Mouse (Mus musculus) ZHBTc4 (cell line): ENCODE results near the gene Pou2f3.
A peak's percentile ranks its signal among the peaks of the same experiment; 100 is the strongest.
"Not testable (repeated sequence)": the region's sequence is repeated elsewhere in the genome, so short reads cannot be mapped to it uniquely, and the experiment has no call there.

Experiments used
- DNase-seq: peaks from one replicate; pipeline ENCODE4 v3.0.0-alpha.2; 2011; ENCODE audit warnings: low read depth, low spot score

Gene Pou2f3

DNA sequence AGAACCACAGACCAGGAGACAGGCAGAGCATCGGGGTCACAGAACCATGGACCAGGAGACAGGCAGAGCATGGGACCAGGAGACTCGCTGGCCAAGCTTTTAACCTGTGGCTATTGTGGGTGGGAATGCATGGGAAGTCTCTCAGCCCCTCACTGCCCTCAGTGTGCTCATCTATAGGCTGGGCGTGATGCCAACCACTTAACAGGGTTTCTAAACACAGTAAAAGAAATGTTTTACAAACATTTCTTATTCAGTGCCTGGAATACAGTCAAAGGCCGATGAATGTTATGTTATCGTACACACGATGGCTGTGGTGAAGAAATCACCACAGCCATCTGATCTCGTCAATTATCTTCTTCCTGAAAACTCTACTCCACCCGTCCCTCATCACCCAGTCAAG lies 43.1 kb downstream of the Pou2f3 start:
- no peak for DNase-seq

DNA sequence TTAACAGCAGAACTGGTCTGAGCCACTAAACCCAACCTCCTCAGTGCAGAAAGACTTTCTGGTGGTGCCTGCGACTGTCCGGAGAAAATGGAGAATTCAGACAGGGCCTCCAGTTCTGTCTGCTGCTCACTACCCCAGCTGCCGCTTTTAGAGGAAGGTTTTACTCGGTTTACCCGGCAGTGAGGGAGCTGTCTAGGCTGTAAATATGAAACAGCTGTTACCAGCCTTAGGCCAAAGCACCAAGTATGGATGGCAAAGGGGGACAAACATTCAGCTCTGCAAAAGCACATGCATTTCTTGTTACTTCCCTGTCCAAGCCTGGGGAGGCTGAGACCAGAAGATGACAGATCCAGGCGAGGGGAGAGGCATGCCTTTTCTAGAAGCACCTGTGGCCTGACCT lies 43.8 kb downstream of the Pou2f3 start:
- DNase-seq: no peak

DNA sequence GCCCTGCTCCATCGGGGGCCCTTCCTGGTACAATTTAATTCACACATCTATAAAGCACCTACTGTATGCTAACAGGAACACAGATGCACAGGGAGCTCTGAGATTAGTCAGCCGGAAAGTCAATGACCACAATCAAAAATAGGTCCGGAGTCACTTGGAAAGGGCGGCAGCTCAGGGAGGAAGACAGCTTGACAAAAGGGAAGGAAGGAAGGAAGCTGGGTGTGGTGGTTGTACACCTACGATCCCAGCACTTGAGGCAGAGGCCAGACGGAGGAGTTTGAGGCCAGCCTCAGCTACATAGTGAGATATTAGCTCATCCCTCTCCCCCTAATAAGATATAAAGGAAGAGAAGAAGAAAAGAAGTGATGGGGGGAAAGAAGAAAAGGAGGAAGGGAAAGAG lies 54.2 kb downstream of the Pou2f3 start:
- no peak for DNase-seq

DNA sequence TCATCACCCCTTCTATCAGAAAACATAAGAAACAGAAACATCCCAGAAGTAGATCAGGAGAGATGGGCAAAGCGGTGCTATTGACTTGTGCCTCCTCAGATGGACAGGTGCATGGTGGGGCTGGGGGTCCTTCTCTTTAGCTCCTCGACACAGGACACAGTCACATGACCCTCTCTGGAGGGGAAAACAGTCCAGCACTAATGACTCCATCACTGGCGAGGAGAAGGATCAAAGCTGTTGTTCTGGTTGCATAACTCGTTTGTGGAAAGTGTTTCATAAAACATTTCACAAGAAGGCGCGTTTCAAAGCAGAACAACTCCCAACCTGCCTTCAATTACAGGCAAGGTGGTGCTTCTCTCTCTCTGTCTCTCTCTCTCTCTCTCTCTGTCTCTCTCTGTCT lies 58.4 kb downstream of the Pou2f3 start:
- no peak for DNase-seq

DNA sequence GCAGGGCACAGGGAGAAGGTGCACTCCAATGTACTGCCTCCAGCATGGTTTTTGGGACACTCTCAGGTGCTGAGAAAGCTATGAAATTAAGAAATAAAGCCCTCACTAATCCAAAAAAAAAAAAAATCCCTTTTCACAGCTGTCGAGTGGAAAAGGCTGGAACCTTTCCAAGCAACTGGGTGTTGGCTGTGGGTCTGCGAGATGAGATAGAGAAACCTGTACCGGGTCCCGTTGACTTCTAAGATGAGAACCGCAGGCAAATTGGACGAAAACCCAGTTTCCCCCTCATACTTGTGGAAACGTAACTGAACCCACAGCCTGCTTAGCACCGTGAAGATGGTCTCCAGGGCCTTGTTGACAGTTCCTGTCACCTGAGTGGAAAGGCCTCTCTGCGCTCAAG lies 59.2 kb downstream of the Pou2f3 start:
- DNase-seq: no peak

DNA sequence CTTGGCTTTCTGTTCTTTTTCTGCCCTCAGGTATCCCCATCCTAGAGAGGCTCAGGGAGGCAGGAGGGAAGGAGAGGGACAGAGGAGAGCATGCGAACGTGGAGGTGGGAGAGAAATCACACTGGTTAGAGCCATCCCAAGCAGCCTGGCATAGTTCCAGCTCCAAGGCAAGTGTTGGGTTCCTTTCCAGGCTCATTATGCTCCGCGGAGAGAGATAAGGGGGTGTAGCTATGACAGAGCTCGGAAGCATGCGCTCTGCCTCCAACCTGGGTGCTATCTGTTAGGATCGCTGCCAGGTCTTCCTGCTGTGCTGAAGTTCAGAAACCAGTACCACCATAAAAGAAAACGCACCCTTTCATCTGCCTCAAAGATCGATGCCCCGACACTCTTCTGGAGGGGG lies 60.1 kb downstream of the Pou2f3 start:
- no peak for DNase-seq

DNA sequence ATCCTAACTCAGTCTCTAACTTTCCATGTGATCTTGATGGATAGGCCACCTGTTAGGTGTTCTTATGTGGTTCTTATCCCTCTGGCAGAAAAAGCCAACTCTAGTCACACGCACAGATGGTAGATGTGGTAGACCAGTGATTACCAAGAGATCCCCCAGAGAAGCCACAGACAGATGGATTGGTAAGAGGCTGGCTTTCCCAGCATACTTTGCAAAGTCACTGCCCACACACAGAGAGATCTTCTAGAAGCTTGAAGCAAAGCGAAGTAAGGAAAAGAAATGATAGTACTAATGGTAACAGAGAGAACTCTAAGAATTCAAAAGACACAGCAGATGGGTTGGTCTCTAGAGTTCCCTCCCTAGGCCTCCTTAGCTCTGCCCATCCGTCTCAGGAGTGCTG lies 60.7 kb downstream of the Pou2f3 start:
- DNase-seq: no peak

DNA sequence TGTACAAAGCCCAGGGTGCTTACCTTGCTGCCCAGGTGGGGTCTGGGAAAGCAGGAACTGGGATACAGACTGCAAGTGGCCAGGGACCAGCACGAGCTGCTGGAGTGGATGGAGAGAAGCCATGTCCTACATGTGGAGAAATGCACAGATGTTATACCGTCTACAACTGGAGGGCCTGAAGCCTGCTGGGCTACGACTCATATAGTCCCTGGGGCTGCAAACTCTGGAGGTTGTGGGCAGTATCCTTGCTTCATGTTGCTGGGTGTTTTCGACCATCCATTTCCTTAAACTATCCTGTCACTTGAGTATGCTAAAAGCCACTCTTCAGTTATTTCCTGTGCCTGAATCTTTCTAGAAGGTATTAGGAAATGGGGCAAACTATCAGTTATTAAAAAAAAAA lies 65.0 kb downstream of the Pou2f3 start:
- no peak for DNase-seq

DNA sequence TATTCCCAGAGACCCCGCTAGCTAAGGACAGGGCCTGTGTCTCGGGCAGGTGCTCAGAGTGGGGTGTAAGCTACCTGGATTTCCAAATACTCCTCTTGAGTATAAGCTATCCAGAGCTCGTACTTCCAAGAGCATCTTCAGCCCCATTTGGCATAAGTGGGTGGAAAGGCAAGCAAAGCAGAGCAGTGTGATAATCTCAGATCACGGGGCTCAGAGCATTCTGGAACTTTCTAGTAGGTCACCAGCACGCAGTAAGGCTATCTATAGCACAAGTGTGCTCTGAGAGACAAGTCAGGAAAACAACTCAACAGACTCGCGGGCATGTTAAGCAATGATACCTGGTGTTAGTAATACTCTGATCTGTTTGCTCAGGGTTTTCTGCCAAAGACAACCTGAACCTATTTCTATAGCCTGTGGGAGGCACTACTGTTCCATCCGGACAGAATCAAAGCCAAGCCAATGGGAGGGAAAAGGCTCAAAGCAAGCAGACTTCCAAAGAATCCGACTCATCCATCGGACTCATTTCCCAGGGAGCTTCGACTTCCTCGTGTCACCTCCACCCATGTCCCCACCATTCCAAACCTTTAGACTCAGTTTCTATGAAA lies 65.9 kb downstream of the Pou2f3 start:
- peak; percentile 80 for DNase-seq

DNA sequence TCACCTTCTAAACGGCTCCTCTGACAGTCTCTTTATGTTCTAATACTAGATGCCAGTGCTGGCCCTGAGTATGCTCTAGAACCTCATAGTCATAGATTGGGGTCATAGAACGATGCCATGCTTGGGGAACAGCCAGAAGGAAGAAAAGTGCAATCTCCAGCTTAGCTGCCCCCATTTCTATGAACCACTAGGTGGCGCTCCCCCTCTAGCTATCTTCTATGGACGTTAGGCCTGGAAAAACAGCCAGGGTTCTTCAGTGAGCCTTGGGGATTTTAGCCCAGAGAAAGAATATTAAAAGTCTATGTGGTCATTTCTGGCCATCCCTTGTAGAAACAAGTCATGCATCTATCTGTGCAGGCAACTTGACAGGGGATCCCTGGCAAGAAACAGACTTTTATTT lies 68.3 kb downstream of the Pou2f3 start:
- peak; percentile 72 for DNase-seq

DNA sequence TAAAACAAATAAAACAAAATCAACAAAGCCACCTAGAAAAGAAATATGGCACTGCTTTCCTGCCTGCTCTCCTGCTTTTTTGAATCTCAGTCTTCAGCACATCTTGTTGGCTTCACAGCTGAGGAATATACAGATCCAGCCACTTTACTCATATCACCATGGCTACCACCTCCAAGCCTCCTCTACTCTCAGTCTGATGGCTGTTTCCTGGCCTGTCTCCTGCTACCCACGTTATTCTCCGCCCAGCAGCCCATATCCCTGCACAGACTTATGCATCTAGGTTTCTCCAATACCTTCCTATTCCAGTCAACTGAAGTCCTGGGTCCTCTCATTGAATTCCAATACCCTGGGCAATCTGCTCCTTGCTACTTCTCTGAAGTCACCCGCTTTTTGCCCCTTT lies 76.6 kb downstream of the Pou2f3 start:
- no peak for DNase-seq

DNA sequence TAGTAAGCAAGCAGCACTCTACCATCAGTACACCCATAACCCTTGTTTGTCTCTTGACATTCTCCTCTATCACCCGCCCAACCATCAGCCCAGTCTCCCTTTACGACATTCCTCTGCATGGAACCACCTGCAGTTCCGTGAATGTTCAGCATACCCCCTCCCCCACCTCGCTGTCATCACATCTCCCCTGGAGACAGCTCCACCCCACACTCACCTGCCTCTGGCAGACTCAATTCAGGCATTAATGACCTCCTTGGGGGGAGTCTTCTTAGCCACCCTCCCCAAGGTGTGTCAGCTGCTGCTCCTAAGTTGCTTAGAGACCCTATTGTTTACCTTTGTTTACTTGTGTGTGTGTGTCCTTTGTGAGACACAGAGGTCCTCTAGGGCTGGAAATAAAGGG lies 77.8 kb downstream of the Pou2f3 start:
- peak; percentile 77 for DNase-seq

DNA sequence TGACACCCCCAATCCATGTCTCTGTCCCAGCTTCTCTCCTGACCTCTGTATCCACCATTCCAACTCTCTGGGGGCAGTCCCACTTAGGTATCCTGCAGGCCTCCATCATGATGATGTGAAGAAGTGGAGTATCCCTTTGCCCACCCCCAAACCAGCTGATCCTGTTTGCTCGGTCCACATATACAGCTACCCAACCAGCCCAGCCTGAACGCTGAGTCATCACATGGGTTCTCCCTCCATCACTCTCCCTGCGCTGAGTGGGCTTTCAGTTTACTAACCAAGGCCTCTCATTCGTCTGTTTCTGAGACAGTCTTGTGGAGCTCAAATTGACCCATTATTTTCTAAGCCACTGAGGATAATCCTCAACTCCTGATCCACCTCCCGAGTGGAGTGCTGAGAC lies 78.2 kb downstream of the Pou2f3 start:
- DNase-seq: no peak

DNA sequence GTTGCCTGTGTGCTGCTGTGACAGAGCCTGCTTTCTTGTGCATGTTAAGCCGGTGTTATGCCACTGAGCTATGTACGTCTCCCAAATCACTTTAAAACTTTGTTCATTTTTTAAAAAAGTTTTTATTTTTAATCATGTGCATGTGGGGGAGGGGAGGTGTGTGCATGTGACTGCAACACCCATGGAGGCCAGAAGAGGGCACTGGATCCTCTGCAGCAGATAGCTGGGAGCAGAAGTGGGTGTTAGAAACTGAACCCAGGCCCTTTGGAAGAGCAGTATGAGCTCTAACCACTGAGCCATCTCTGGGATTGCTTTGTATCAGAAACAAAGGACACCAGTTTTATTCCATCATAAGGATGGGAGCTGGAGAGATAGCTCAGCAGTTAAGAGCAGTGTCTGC lies 79.5 kb downstream of the Pou2f3 start:
- DNase-seq: peak; percentile 63

DNA sequence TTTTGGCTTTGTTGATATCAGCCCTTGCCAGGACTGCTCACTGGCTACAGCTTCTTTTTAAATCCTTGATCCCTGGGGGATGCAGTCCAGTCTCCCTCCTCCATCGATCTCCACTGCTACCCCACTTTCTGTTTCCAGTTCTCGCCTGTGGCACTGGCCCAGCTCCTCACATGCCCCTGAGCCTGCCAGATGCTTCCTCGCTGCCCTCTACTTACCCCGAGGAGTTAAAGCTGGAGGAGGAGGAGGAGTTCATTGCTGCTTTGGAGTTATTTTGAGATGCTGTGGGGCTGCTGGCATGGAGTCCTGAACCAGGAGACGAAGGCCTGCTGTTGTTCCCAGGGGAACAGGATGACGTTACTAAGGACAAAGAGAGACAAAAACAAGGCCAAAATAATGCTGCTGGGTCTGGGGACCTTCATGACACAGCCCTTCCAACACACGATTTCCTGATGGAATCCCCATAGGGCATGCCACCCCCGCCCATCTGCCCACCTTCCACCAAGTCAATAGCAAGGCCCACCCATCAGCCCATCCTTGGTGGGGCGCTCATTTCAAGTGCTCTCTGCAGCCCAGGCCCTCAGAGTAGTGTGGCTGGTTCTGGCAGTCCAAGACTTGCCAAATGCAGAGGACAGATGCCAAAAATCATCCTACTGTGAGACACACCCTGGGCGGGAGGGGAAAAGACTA lies 82.9 kb downstream of the Pou2f3 start:
- DNase-seq: no peak

DNA sequence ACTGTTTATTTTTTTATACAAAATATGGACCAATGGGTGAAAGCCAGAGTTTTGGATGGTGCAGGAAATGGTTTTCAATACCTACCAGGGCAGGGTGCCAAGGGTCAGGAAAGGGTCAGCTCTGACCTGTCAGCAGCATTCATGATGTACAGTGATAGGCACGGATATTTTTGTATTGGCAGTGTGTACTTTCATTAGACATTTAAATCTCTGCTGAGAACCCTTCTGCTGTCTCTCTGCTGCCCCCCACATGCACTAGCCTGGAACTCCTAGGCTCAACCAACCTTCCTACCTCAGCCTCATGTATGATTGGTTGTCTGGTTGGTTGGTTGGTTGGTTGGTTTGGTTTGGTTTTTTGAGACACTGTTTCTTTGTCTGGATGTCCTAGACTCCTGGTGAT lies 87.8 kb downstream of the Pou2f3 start:
- DNase-seq: peak; percentile 29

DNA sequence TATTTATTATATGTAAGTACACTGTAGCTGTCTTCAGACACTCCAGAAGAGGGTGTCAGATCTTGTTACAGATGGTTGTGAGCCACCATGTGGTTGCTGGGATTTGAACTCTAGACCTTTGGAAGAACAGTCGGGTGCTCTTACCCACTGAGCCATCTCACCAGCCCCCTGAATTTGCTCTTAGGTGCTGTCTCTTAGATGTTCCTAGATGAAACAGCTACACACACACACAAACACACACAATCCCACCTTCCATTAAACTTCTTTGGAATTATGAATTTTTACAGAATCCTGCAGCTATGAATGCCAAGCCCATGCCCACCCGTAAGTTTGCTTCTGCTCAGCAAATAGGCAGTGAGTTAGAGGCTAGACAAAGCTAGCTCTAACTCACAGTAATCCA lies 88.2 kb downstream of the Pou2f3 start:
- DNase-seq: not testable (repeated sequence)

DNA sequence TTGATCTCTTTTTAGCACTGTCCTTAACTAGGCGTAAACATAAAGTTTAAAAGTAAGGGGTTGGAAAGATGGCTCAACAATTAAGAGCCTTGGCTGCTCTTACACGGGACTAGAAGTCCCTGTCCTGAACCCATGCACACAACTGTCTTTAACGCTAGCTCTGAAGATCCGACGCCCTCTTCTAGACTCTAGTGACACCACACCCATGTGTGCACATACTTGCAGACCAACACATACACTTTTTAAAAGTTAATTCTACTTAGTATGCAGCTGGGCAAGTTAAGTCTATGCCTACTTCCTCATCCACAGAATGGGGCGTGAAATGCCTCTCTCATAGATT lies 93.2 kb downstream of the Pou2f3 start:
- no peak for DNase-seq

DNA sequence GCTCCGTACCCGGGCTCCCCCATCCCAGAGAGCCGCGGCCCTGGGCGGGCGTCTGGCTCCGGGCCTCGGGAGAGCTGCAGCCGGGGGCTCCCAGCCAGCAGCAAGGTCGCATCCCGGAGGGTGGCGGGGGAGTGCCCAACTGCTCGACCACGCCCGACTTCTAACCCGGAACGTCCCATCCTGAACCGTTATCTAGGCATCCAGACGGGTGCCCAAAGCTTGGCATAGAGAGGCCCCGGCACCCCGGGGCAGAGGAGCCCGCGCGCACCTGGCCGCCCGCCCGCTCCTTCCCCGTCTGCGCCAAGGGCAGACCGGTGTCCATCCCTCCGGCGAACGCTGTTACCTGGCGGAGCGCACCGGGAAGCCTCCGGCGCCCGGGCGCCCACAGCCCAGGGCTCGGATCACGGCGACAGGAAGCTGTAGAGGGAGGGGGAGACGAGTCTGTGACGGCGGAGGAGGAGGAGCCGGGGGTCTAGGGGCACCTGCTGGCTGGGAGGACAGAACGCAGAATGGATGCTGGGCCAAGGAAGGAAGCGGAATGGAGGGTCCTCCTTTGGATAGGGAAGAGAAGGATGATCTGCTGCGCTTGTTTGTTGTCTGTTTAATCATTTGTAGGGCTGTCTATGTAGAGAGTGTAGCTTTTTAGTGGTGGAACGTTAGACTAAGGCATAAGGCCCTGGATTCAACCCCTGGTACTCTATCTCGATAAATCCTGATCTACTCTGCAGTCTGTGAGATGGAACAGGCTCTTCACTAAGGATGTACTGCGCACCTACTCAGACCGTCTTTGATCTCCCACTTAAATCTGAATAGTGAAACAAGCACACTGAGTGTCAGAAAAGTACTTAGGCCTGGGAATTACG lies 93.8 kb downstream of the Pou2f3 start, which contains the start of gene Tmem136:
Gene Tmem136 (minus strand): TSS at position 437 of the 863 bp plus-strand sequence.
- peak; percentile 88 for DNase-seq

DNA sequence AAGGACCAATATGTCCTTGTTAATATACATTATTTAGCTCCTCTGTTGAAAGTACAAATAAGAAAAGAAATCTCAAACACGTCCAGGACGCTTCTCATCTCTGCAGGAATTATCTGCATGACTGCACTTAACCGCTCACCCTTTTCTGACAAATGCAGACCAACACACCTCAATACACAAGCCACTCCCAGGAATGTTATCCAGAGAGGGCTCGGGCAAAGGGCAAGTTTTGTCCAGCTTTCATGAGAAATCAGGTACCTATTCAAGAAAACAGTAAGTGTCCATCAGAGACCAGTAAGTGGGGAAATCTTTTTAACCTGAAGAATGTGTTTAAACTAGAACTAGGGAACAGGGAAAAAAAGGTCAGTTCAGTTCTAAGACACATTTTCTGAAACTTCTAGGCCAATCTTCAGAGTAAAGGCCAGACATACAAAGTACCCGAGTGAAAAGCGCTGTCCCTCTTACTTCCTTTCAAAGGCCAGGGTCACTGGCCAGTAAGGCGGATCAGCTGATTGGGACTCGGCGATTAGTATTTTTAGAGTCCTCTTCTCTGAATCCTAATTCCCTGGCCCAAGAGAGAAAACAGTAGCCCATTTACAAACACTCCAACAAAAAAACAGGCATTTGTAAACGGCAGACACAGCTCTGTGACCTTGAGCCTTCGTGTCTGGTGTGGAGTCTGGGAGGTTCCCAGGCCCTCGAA lies 94.6 kb downstream of the Pou2f3 start:
- peak; percentile 35 for DNase-seq

DNA sequence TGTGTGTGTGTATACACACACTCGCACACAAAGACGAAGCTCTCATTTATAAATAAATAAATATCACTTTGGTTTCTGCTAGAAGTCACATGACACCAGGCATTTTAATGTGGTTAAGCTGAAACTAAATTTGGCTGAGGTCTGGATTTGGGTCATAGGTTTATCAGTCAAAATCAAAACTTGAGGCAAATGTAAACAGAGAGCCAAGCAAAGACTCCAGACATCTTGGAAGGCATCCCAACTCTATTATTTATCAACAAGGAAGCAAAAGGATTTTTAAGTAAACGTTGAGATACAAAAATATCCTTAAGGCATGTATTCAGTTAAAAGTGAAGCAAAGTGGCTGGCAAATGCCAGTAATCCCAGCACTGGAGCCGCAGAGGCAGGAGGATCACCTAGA lies 95.3 kb downstream of the Pou2f3 start:
- DNase-seq: no peak

DNA sequence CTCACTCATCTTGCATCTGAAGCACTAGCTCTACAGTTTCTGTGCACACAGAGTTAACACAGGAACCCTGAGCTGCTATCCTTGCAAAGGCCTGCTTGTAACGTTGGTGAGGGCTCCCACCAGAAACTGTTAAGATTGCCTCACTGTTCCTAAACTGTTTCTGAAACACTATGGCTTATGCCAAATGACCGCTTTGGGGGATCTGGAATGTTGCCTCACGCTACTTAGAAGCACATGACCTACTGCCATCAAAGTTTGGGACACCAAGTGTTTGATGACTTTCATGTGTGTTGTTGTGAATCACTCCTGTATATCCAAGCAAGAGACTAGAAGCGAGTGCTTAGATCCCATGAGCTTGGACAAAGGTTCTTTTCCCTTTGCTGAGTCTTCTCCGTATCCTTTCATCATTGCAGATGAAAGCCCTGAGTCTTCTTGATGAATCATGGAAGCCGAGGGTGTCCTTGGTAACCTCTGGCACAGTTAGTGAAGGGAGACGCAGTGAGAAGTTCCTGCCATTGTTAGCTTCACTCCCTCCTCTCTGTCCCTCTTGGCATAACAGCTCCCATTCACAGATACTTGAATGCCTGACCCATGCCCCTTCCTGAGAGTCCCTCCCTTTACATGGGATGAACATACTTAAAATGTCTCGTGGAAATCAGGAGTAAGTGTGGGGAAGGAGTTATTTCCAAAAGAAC lies 99.7 kb downstream of the Pou2f3 start:
- DNase-seq: no peak
